Mouse (Mus musculus) kidney, embryonic 14.5 days (tissue): ENCODE measurements at regions not wholly inside any gene's neighbourhood (a gene's known extent, or its start where the extent isn't known, plus 50 kb on each side); places are given as distances from the start of the nearest gene placed in this dataset.

Source experiments
- ATAC-seq: fragments of 200-750 bp; cut with Nextera tagmentation; 2 replicates; pipeline ENCODE4 v1.8.0; 2017; ENCODE audit warnings: moderate number of reproducible peaks, mild to moderate bottlenecking, moderate TSS enrichment, moderate library complexity; ENCODE audit not compliant: low FRiP score, low TSS enrichment
- H3K27ac ChIP-seq: fragments of 300-500 bp; sonication (generic); 2 replicates; pipeline ENCODE4 v1.5.1; 2014; ENCODE audit warnings: low read depth, mild to moderate bottlenecking, low read length, moderate library complexity, mixed read lengths
- H3K27me3 ChIP-seq: fragments of 300-500 bp; sonication (generic); 2 replicates; pipeline ENCODE4 v1.6.1; 2014; ENCODE audit warnings: mild to moderate bottlenecking, low read length; ENCODE audit not compliant: control insufficient read depth, insufficient read depth
- H3K36me3 ChIP-seq: fragments of 300-500 bp; sonication (generic); 2 replicates; pipeline ENCODE4 v1.6.1; 2014; ENCODE audit warnings: low read length, mixed read lengths; ENCODE audit not compliant: control insufficient read depth, insufficient read depth
- H3K4me1 ChIP-seq: fragments of 300-500 bp; sonication (generic); 2 replicates; pipeline ENCODE4 v1.6.1; 2014; ENCODE audit warnings: low read length, mixed read lengths; ENCODE audit not compliant: control insufficient read depth, insufficient read depth
- H3K4me2 ChIP-seq: fragments of 300-500 bp; sonication (generic); replicated peaks from 2 replicates; pipeline ENCODE4 v1.6.1; 2014; ENCODE audit warnings: low read depth, mild to moderate bottlenecking, low read length
- H3K4me3 ChIP-seq: fragments of 300-500 bp; sonication (generic); 2 replicates; pipeline ENCODE4 v1.5.1; 2014; ENCODE audit warnings: mild to moderate bottlenecking, low read length
- H3K9ac ChIP-seq: fragments of 300-500 bp; sonication (generic); 2 replicates; pipeline ENCODE4 v1.6.1; 2014; ENCODE audit warnings: low read depth, mild to moderate bottlenecking, low read length, moderate library complexity
- H3K9me3 ChIP-seq: fragments of 300-500 bp; sonication (generic); 2 replicates; pipeline ENCODE4 v1.6.1; 2016; ENCODE audit warnings: low read length; ENCODE audit not compliant: control insufficient read depth
- WGBS: fragments of 180-500 bp; shearing (Covaris S2); extraction: QIAGEN DNeasy Blood & Tissue Kit; methylation state at CpG from one replicate; pipeline ENCODE4 v1.1.7; 2014; 5-methylcytosine and 5-hydroxymethylcytosine counted together

GRCm38 (mm10) chr3:102654962-102655361 is 79.4 kb upstream of the Tspan2 start:
- Histone ChIP-seq H3K4me2 (no peak overlapping the region), H3K4me1 (no peaks in the 10 kb centered on the region), H3K4me3 (no peak overlapping the region), H3K27ac (no peak overlapping the region), H3K9ac (no peak overlapping the region), H3K9me3 (no peaks in the 10 kb centered on the region), H3K36me3 (no peaks in the 10 kb centered on the region), H3K27me3 (no peaks in the 10 kb centered on the region)
- WGBS = 90% methylated on average over 10 of the region's 10 CpGs
- ATAC-seq = no peak

- ATAC-seq = no peak
Observed at GRCm38 (mm10) chr3:102657116-102657515, 77.2 kb upstream of the Tspan2 start.

GRCm38 (mm10) chr3:102657531-102658060 is 76.7 kb upstream of the Tspan2 start:
- Histone ChIP-seq H3K36me3 (no peaks in the 10 kb centered on the region), H3K4me2 (no peak overlapping the region), H3K9ac (no peak overlapping the region), H3K4me1 (no peaks in the 10 kb centered on the region), H3K27me3 (no peaks in the 10 kb centered on the region), H3K27ac (no peak overlapping the region), H3K4me3 (no peak overlapping the region), H3K9me3 (no peaks in the 10 kb centered on the region)
- 81% methylated on average over 7 of the region's 7 CpGs for WGBS
- no peak for ATAC-seq

More at GRCm38 (mm10) chr3:102657116-102657515, 77.2 kb upstream of the Tspan2 start:
- Histone ChIP-seq H3K9me3 (no peaks in the 10 kb centered on the region), H3K27me3 (no peaks in the 10 kb centered on the region), H3K4me3 (no peak overlapping the region), H3K27ac (no peak overlapping the region), H3K4me1 (no peaks in the 10 kb centered on the region), H3K36me3 (no peaks in the 10 kb centered on the region), H3K4me2 (no peak overlapping the region), H3K9ac (no peak overlapping the region)
- 45% methylated on average over 7 of the region's 7 CpGs for WGBS

- no peak overlapping the region for H3K4me3 ChIP-seq
- no peaks in the 10 kb centered on the region for H3K9me3 ChIP-seq
- H3K27ac ChIP-seq = no peak overlapping the region
- no peak for ATAC-seq
- H3K4me1 ChIP-seq = no peaks in the 10 kb centered on the region
- WGBS = 86% methylated on average over 5 of the region's 5 CpGs
- no peaks in the 10 kb centered on the region for H3K36me3 ChIP-seq
- H3K9ac ChIP-seq = no peak overlapping the region
- no peaks in the 10 kb centered on the region for H3K27me3 ChIP-seq
- H3K4me2 ChIP-seq = no peak overlapping the region
Observed at GRCm38 (mm10) chr3:102659352-102659751, 75.0 kb upstream of the Tspan2 start.

- no peak overlapping the region for H3K4me3 ChIP-seq
- no peak overlapping the region for H3K27ac ChIP-seq
- no peaks in the 10 kb centered on the region for H3K9me3 ChIP-seq
- H3K9ac ChIP-seq = no peak overlapping the region
- no peak for ATAC-seq
- H3K4me2 ChIP-seq = no peak overlapping the region
- 91% methylated on average over 7 of the region's 7 CpGs for WGBS
- H3K4me1 ChIP-seq = no peaks in the 10 kb centered on the region
- H3K36me3 ChIP-seq = no peaks in the 10 kb centered on the region
- no peaks in the 10 kb centered on the region for H3K27me3 ChIP-seq
Observed at GRCm38 (mm10) chr3:102661296-102661695, 73.0 kb upstream of the Tspan2 start.

DNA sequence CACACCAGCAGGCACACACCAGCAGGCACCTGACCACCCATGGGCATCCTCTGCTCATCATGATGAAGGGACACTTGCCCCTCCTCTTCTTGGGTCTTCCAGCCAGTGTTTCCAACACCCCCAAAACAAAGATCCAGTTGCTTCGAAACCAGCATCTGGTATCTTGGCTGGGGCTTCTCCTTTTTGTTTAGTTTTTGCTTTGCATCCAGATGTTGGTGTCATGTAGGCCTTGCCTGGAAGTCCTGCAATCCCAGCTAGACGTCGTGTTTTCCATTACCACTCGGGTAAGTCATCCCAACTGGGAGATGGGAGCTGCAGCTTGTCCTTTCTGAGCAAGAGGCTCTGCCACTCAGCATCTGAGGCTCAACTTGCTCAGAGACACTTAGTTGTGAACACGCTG is 70.6 kb upstream of the Tspan2 start:
- H3K9me3 ChIP-seq = no peaks in the 10 kb centered on the region
- H3K9ac ChIP-seq = no peak overlapping the region
- WGBS = 77% methylated on average over 5 of the region's 5 CpGs
- no peaks in the 10 kb centered on the region for H3K4me1 ChIP-seq
- H3K4me3 ChIP-seq = no peak overlapping the region
- H3K36me3 ChIP-seq = no peaks in the 10 kb centered on the region
- H3K4me2 ChIP-seq = no peak overlapping the region
- no peak overlapping the region for H3K27ac ChIP-seq
- no peaks in the 10 kb centered on the region for H3K27me3 ChIP-seq
- no peak for ATAC-seq

GRCm38 (mm10) chr3:102664665-102665190 is 69.6 kb upstream of the Tspan2 start:
- no peak overlapping the region for H3K4me2 ChIP-seq
- no peak for ATAC-seq
- H3K27ac ChIP-seq = no peak overlapping the region
- no peak overlapping the region for H3K9ac ChIP-seq
- H3K4me1 ChIP-seq = no peaks in the 10 kb centered on the region
- no peaks in the 10 kb centered on the region for H3K9me3 ChIP-seq
- H3K36me3 ChIP-seq = no peaks in the 10 kb centered on the region
- no peaks in the 10 kb centered on the region for H3K27me3 ChIP-seq
- H3K4me3 ChIP-seq = no peak overlapping the region
- 83% methylated on average over 6 of the region's 6 CpGs for WGBS

DNA sequence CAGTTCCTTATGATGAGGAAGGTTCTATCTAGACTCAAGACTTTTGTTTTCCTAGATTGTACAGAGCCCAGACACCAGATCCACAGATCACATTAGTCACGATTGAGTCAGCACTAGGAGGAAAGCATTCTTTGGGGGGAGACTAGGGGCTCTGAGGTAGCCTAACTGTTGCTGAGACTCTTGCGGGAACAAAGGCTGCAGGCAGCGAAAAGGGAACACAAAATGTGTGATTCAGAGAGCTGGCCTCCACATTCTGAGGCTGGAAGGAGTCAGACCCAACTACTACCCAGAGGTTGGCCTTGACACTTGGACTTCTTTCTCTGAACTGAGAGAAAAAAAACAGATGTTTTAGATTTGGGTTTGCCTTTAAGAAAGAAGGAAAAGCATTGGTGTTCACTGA is 66.5 kb upstream of the Tspan2 start:
- H3K4me3 ChIP-seq = no peak overlapping the region
- no peak overlapping the region for H3K4me2 ChIP-seq
- no peak overlapping the region for H3K27ac ChIP-seq
- no peaks in the 10 kb centered on the region for H3K36me3 ChIP-seq
- no peaks in the 10 kb centered on the region for H3K4me1 ChIP-seq
- WGBS = 77% methylated on average over 3 of the region's 3 CpGs
- no peaks in the 10 kb centered on the region for H3K9me3 ChIP-seq
- H3K27me3 ChIP-seq = no peaks in the 10 kb centered on the region
- H3K9ac ChIP-seq = no peak overlapping the region
- no peak for ATAC-seq

DNA sequence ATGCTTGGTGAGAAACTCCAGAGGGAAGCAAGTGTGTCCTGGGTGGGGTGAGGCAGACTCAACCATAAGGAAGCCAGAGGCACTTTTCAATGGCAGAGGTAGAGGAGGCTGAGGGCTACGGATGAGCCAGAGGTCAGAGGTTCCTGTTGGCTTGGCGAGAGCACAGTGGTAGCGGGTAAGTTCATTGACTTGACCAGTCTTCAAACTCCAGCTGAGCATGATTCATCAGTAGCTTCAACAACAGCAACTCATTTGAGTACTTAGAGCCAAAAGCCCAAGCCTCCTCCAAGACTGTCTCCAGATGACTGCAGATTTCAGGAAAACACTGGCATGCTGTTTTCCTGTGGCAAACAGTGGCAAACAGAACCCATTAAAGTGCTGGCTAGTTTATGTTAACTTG is 65.8 kb upstream of the Tspan2 start:
- H3K9ac ChIP-seq = no peak overlapping the region
- H3K36me3 ChIP-seq = no peaks in the 10 kb centered on the region
- no peak overlapping the region for H3K27ac ChIP-seq
- no peaks in the 10 kb centered on the region for H3K27me3 ChIP-seq
- no peak overlapping the region for H3K4me2 ChIP-seq
- no peaks in the 10 kb centered on the region for H3K9me3 ChIP-seq
- H3K4me3 ChIP-seq = no peak overlapping the region
- no peak for ATAC-seq
- 95% methylated on average over 3 of the region's 3 CpGs for WGBS
- no peaks in the 10 kb centered on the region for H3K4me1 ChIP-seq
